In genomic region chrX:13280409-13281328, GRCm38 (mm10) we compare ENCODE assay signal across 8 mouse cellular contexts. TPM values are rescaled to one million over a fixed set of nuclear protein-coding genes. Genes with fewer than 3 reads are reported as not detected.
A peak's percentile ranks its signal among the peaks of the same experiment; 100 is the strongest.
DNase-seq lines count a peak whose midpoint lies in the region; ATAC-seq lines count a peak whose summit lies in the region.

Gene Ddx3x, plus strand, starts transcription at chrX:13280970.

- H3K27me3 ChIP-seq in hindbrain, embryonic 12.5 days = peaks cover 4% of the 10 kb centered on the region

- DNase-seq in MN1 (ENCODE audit: low spot score) = peak; percentile 91
- DNase-seq in cerebellum, adult 9-11 months = peak; percentile 92
- peak; percentile 85 to 94 for DNase-seq in frontal cortex, postnatal 10 days (ENCODE audit: low spot score in 2 of 2)
- peak; percentile 88 to 96 for DNase-seq in layer of hippocampus, postnatal 14 days (ENCODE audit: low spot score in 2 of 2)
- peak; percentile 87 for DNase-seq in lung, postnatal 14 days
- peak; percentile 88 for DNase-seq in retina, adult 2 months (ENCODE audit: low read depth, low spot score)
- DNase-seq in thymus, postnatal 36 days = peak; percentile 84 to 92

- H3K4me2 ChIP-seq in hindbrain, embryonic 12.5 days (replicated peaks) = peak within 1 kb of the TSS; percentile 71

- H3K9me3 ChIP-seq in hindbrain, embryonic 12.5 days (replicated peaks) = no peaks in the 10 kb centered on the region

- peak; percentile 95 for ATAC-seq in hindbrain, embryonic 12.5 days (ENCODE audit: low FRiP score)

- peaks cover 7% of the 10 kb centered on the region for H3K36me3 ChIP-seq in hindbrain, embryonic 12.5 days

- H3K27ac ChIP-seq in hindbrain, embryonic 12.5 days = peak within 1 kb of the TSS; percentile 98

- peak within 1 kb of the TSS; percentile 89 for H3K9ac ChIP-seq in hindbrain, embryonic 12.5 days

- H3K4me3 ChIP-seq in hindbrain, embryonic 12.5 days = peak within 1 kb of the TSS; percentile 63

- WGBS in hindbrain, embryonic 12.5 days = under 1% methylated on average over 54 of the region's 57 CpGs

- peaks cover 11% of the 10 kb centered on the region; the same call in 1 of the 2 replicates for H3K4me1 ChIP-seq in hindbrain, embryonic 12.5 days

RNA-seq across cellular contexts. Expression of gene Ddx3x, which starts in this region (rescaled TPM):
- polyA plus RNA-seq in hindbrain, embryonic 12.5 days (2016; fragmentation: Nextera tagmentation; extraction: Ambion mirVana) = 160 and 169 TPM in 2 replicates
- 100 to 1,000 TPM; 157 to 176 TPM for total RNA-seq in layer of hippocampus, postnatal 14 days (2021)

Comparison
In these comparisons a context has a peak if more than half of its experiments do, and no peak if none do; other contexts are left out.
1. Peak in every context shown above with its lines: DNase-seq, ATAC-seq, H3K4me3 ChIP-seq and H3K27ac ChIP-seq.